Mouse (Mus musculus) limb, embryonic 14.5 days (tissue): ENCODE results near the gene Prpmp5. TPM values are rescaled to one million over a fixed set of nuclear protein-coding genes. Genes with fewer than 3 reads are reported as not detected.
"Not testable (repeated sequence)": the region's sequence is repeated elsewhere in the genome, so short reads cannot be mapped to it uniquely, and the experiment has no call there.

Experiments
- ATAC-seq: fragments of 200-750 bp; cut with Nextera tagmentation; 2 replicates; pipeline ENCODE4 v1.8.0; 2017; ENCODE audit warnings: low read depth, moderate number of reproducible peaks, moderate TSS enrichment; ENCODE audit not compliant: low FRiP score
- DNase-seq: peaks from one replicate; pipeline ENCODE4 v3.0.0-alpha.2; 2015; ENCODE audit warnings: low spot score
- H3K27ac ChIP-seq: fragments of 300-500 bp; sonication (generic); replicated peaks from 2 replicates; pipeline ENCODE4 v1.5.1; 2014; ENCODE audit warnings: low read depth, mild to moderate bottlenecking, low read length, moderate library complexity, mixed read lengths
- H3K27me3 ChIP-seq: fragments of 300-500 bp; sonication (generic); 2 replicates; pipeline ENCODE4 v1.6.1; 2014; ENCODE audit warnings: low read length, mixed read lengths; ENCODE audit not compliant: control insufficient read depth, insufficient read depth
- H3K36me3 ChIP-seq: fragments of 300-500 bp; sonication (generic); 2 replicates; pipeline ENCODE4 v1.6.1; 2014; ENCODE audit warnings: mild to moderate bottlenecking, low read length, moderate library complexity, mixed read lengths; ENCODE audit not compliant: control insufficient read depth, insufficient read depth
- H3K4me1 ChIP-seq: fragments of 300-500 bp; sonication (generic); 2 replicates; pipeline ENCODE4 v1.6.1; 2014; ENCODE audit warnings: antibody characterized with exemption, low read length, mixed read lengths; ENCODE audit not compliant: control insufficient read depth, insufficient read depth
- H3K4me2 ChIP-seq: fragments of 300-500 bp; sonication (generic); replicated peaks from 2 replicates; pipeline ENCODE4 v1.6.1; 2014; ENCODE audit warnings: low read depth, mild to moderate bottlenecking, low read length, moderate library complexity; ENCODE audit not compliant: severe bottlenecking
- H3K4me3 ChIP-seq: fragments of 300-500 bp; sonication (generic); replicated peaks from 2 replicates; pipeline ENCODE4 v1.5.1; 2014; ENCODE audit warnings: low read length
- H3K9ac ChIP-seq: fragments of 300-500 bp; sonication (generic); 2 replicates; pipeline ENCODE4 v1.6.1; 2014; ENCODE audit warnings: mild to moderate bottlenecking, low read depth, low read length, moderate library complexity; ENCODE audit not compliant: severe bottlenecking
- H3K9me3 ChIP-seq: fragments of 300-500 bp; sonication (generic); 2 replicates; pipeline ENCODE4 v1.6.1; 2016; ENCODE audit warnings: low read length; ENCODE audit not compliant: control insufficient read depth
- WGBS: fragments of 180-500 bp; shearing (Covaris S2); extraction: QIAGEN DNeasy Blood & Tissue Kit; methylation state at CpG from one replicate; pipeline ENCODE4 v1.1.7; 2014; 5-methylcytosine and 5-hydroxymethylcytosine counted together
- polyA plus RNA-seq, 2 experiments: library from polyadenylated mRNA; depleted of rRNA in 1 of 2; stranded (reverse) in 1 of 2; unstranded in 1 of 2; fragments of >200 nt; fragmentation: Nextera tagmentation in 1 of 2; extraction: Ambion mirVana in 1 of 2; gene quantifications; 2 replicates each; pipeline versions ENCODE4 v1.2.1 to v1.2.3; 2012 to 2014

Prpmp5 gene
- polyA plus RNA-seq (2012; rRNA removed) (not detected in 2 replicates), polyA plus RNA-seq (2014; fragmentation: Nextera tagmentation; extraction: Ambion mirVana) (not detected in 2 replicates)

- ATAC-seq, H3K4me2 ChIP-seq, H3K9me3 ChIP-seq, H3K9ac ChIP-seq, H3K4me3 ChIP-seq, H3K36me3 ChIP-seq, H3K27ac ChIP-seq, H3K4me1 ChIP-seq, DNase-seq, H3K27me3 ChIP-seq: not testable (repeated sequence)
Observed at GRCm38 (mm10) chr6:132314657-132315056, at the start of gene Prpmp5. Prpmp5 (minus strand) TSS chr6:132314757.

GRCm38 (mm10) chr6:132364034-132364433, 49.5 kb upstream of the Prpmp5 start, which contains the start of gene Gm8882:
Gm8882 (minus strand) TSS chr6:132364134.
- not testable (repeated sequence) for H3K9ac ChIP-seq, H3K27me3 ChIP-seq, H3K4me1 ChIP-seq, H3K4me2 ChIP-seq, H3K4me3 ChIP-seq, ATAC-seq, H3K9me3 ChIP-seq, H3K36me3 ChIP-seq, H3K27ac ChIP-seq, DNase-seq
- WGBS = 83% methylated on average over 1 of the region's 1 CpGs

Other genes with a start within 250 kb of the Prpmp5 start
- gene Prb1, start 104.2 kb downstream of the Prpmp5 start, polyA plus RNA-seq (2012; rRNA removed) = not detected in 2 replicates
- not detected in 2 replicates for gene Prb1, start 104.2 kb downstream of the Prpmp5 start, polyA plus RNA-seq (2014; fragmentation: Nextera tagmentation; extraction: Ambion mirVana)
- gene Gm8882, start 49.4 kb upstream of the Prpmp5 start, polyA plus RNA-seq (2012; rRNA removed) = not detected in 2 replicates
- not detected in 2 replicates for gene Gm8882, start 49.4 kb upstream of the Prpmp5 start, polyA plus RNA-seq (2014; fragmentation: Nextera tagmentation; extraction: Ambion mirVana)